Mouse (Mus musculus): ENCODE measurements around the gene Baiap2l2. TPM values are rescaled to one million over a fixed set of nuclear protein-coding genes. Genes with fewer than 3 reads are reported as not detected.
A peak's percentile ranks its signal among the peaks of the same experiment; 100 is the strongest.
"Not testable (repeated sequence)": the region's sequence is repeated elsewhere in the genome, so short reads cannot be mapped to it uniquely, and the experiment has no call there.

Baiap2l2 gene
- polyA plus RNA-seq, 1 experiment from 2014 or later = 3.6 TPM

DNA sequence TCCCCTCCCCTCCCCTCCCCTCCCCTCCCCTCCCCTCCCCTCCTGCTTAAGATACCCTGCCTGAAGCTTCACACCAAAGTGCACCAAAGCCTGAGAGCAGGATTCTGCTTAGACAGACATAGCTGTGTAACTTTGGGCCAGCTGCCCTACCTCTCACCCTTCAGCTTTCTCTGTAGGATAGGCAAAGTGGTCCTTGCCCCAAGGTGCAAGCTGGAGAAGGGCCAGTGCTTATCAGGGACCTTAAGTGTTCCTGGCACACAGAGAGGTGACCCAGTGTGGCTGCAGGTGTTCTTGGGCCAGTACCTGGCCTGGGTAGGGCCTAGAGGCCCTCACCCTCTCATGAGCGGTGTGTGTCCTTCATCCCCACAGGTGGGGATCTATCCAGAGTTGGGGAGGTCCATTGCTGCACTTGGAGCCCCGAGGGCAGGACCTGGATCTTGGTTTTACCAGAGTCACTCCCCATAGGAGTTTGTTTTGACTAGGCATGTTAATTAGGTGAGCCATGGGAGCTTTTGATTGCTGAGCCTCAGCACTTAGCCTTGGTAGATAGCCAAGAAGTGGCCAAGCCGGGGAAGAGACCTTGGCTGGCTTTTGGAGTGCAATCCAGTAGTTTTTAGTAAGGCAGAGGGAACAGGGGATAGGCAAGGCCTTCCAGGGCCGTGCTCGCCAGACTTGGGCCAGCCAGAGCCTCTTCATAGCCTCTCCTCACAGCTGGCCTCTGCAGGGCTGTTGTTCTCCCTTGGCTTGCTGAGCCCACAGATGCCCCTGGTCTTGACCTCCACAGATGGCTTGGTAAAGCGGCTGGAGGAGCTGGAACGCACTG is 41.1 kb downstream of the Baiap2l2 start:
- 72% methylated on average over 7 of the region's 7 CpGs for WGBS
- 0 out of 2 replicates have a peak overlapping the region, but pooled peaks have one; percentile 16 for H3K9ac ChIP-seq (ENCODE audit: low read depth, low read length)
- no peak overlapping the region for H3K4me2 ChIP-seq (ENCODE audit: low read length)
- no peaks in the 10 kb centered on the region for H3K27me3 ChIP-seq (ENCODE audit: control insufficient read depth, insufficient read depth, low read depth, low read length)
- no peaks in the 10 kb centered on the region for H3K9me3 ChIP-seq (replicated peaks; ENCODE audit: control insufficient read depth, low read length, poor library complexity, severe bottlenecking)
- peaks cover 34% of the 10 kb centered on the region for H3K36me3 ChIP-seq (ENCODE audit: control insufficient read depth, insufficient read depth, low read length)
- no peaks in the 10 kb centered on the region for H3K4me1 ChIP-seq (ENCODE audit: control insufficient read depth, insufficient read depth, low read length)
- no peak overlapping the region for H3K27ac ChIP-seq (ENCODE audit: low read length)
- no peak overlapping the region for H3K4me3 ChIP-seq (ENCODE audit: low read depth, low read length)
- ATAC-seq = no peak

DNA sequence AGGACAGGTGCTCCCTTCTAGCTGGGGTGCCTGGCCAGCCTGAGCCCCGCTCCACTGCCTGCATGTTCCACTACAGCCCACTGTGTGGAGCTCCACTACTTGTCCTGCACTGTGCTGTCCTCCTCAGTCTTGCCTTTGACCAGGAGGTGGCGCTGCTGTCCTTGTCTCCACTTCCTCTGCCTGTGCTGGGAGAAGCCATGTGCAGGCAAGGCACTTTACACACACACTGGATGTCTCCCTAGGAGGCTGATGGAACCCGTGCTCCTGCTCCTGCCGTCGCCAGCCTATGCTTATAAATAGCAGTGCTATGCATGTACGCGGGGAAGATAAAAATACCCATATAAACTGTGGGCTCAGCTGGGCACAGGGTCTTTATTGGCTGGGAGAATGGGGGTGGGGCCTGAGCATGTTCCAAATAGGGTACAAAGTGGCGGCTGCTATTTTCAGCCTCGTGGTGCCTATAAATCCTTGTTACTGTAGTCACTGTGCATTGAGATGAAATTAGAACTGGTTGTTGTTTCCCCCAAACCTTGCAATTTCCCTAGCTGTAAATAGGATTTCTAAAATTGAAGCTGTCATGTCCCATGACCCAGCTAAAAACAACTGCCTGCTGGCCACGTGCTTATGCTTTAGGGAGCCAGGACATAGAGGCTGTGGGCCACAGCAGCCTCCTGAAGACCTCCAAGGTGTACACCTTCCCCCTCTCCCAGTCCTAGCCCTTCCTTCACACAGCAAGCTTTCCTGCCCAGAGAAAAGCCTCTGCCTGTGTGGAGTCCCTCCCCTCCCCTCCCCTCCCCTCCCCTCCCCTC is 41.9 kb downstream of the Baiap2l2 start:
- ATAC-seq = peak; percentile 97
- Histone ChIP-seq H3K4me1 (ENCODE audit: control insufficient read depth, insufficient read depth, low read length) (no peaks in the 10 kb centered on the region), H3K27ac (ENCODE audit: low read length) (peak overlapping the region; percentile 57), H3K4me2 (ENCODE audit: low read length) (peak overlapping the region; percentile 26; the same call in 1 of the 2 replicates), H3K27me3 (ENCODE audit: control insufficient read depth, insufficient read depth, low read depth, low read length) (no peaks in the 10 kb centered on the region), H3K4me3 (ENCODE audit: low read depth, low read length) (no peak overlapping the region), H3K36me3 (ENCODE audit: control insufficient read depth, insufficient read depth, low read length) (peaks cover 35% of the 10 kb centered on the region), H3K9ac (ENCODE audit: low read depth, low read length) (0 out of 2 replicates have a peak overlapping the region, but pooled peaks have one; percentile 31), H3K9me3 (replicated peaks; ENCODE audit: control insufficient read depth, low read length, poor library complexity, severe bottlenecking) (no peaks in the 10 kb centered on the region)
- WGBS = 13% methylated on average over 10 of the region's 10 CpGs

DNA sequence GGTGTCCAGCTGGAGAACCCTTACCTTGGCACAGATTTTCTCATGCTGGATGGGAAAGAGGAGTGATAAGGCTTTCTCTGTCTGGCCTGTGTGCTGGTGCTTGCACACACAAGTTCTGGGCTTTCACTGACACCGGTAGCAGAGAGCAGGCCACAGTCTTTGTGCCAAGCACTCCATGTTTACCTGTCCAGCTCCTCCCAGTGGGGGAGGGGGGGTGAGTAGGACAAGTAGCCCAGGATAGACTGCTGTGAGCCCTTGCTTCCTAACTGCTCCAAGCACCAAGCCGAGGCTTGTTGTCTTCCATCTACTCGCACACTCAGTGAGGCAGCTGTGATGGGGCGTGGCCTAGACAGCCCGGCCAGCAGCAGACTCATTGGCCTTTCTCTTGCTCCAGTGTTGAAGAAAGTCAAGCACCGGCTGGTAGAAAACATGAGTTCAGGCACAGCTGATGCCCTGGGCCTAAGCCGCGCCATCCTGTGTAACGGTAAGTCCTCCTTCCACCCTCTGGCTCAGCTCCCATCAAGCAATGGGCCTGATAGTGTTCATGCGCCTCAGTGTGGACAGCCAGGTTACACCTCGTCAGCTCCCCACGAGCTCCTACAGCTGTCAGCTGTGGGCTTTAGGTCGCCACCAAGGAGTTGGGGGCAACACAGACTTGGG is 42.6 kb downstream of the Baiap2l2 start:
- Histone ChIP-seq H3K9ac (ENCODE audit: low read depth, low read length) (no peak overlapping the region), H3K27ac (ENCODE audit: low read length) (peak overlapping the region; percentile 22; the same call in 1 of the 2 replicates), H3K27me3 (ENCODE audit: control insufficient read depth, insufficient read depth, low read depth, low read length) (no peaks in the 10 kb centered on the region), H3K9me3 (replicated peaks; ENCODE audit: control insufficient read depth, low read length, poor library complexity, severe bottlenecking) (no peaks in the 10 kb centered on the region), H3K4me1 (ENCODE audit: control insufficient read depth, insufficient read depth, low read length) (no peaks in the 10 kb centered on the region), H3K4me2 (ENCODE audit: low read length) (no peak overlapping the region), H3K36me3 (ENCODE audit: control insufficient read depth, insufficient read depth, low read length) (peaks cover 42% of the 10 kb centered on the region), H3K4me3 (ENCODE audit: low read depth, low read length) (no peak overlapping the region)
- ATAC-seq = peak; percentile 59
- WGBS = 70% methylated on average over 13 of the region's 13 CpGs

DNA sequence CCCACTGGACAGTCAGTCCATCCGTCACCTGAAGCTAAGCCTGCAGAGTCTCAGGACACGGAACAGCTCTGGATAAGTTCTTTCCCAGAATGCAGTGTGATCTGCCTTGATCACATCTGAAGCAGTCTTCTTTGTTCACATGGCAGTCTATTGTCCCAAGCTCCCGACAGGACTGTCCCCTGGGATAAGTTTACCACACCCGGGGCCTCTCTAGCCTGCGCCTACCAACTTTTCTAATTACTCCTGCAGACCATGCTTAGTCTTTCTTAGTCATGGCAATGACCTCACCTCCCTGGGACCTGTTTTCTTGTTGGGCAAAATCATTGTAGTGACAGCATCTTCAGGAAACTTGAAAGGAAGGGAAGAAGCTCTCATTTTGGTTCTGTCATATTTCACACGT is 47.3 kb downstream of the Baiap2l2 start:
- 74% methylated on average over 6 of the region's 6 CpGs for WGBS
- Histone ChIP-seq H3K9me3 (replicated peaks; ENCODE audit: control insufficient read depth, low read length, poor library complexity, severe bottlenecking) (no peaks in the 10 kb centered on the region), H3K9ac (ENCODE audit: low read depth, low read length) (no peak overlapping the region)

DNA sequence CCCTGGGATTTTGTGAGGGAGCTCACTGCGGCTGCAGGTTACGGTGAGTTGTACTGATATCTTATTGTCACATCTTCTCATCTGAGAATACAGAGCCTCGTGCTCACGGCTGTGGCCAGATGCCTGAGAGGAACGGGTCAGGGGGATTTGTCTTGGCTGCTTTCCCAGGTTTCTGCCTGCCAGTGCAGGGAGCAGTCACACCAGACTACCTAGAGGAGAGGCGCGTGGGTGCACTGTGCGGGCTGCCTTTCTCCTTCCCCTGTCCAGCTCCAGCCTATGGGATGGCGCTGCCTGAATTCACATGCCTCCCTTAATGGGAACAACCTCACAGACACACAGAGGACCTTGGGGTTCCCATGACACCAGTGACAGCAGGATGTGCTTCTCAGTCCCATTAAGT is 50.1 kb downstream of the Baiap2l2 start:
- Histone ChIP-seq H3K36me3 (ENCODE audit: control insufficient read depth, insufficient read depth, low read length) (peaks cover 38% of the 10 kb centered on the region), H3K27ac (ENCODE audit: low read length) (no peak overlapping the region), H3K4me2 (ENCODE audit: low read length) (no peak overlapping the region), H3K4me3 (ENCODE audit: low read depth, low read length) (no peak overlapping the region), H3K9me3 (replicated peaks; ENCODE audit: control insufficient read depth, low read length, poor library complexity, severe bottlenecking) (no peaks in the 10 kb centered on the region), H3K9ac (ENCODE audit: low read depth, low read length) (0 out of 2 replicates have a peak overlapping the region, but pooled peaks have one; percentile 10), H3K27me3 (ENCODE audit: control insufficient read depth, insufficient read depth, low read depth, low read length) (no peaks in the 10 kb centered on the region), H3K4me1 (ENCODE audit: control insufficient read depth, insufficient read depth, low read length) (peaks cover 2% of the 10 kb centered on the region)
- no peak for ATAC-seq
- 79% methylated on average over 9 of the region's 9 CpGs for WGBS

More for the DNA sequence above, 47.3 kb downstream of the Baiap2l2 start:
- H3K27me3 ChIP-seq (ENCODE audit: control insufficient read depth, insufficient read depth, low read depth, low read length) = no peaks in the 10 kb centered on the region
- H3K4me1 ChIP-seq (ENCODE audit: control insufficient read depth, insufficient read depth, low read length) = no peaks in the 10 kb centered on the region
- H3K27ac ChIP-seq (ENCODE audit: low read length) = no peak overlapping the region
- H3K36me3 ChIP-seq (ENCODE audit: control insufficient read depth, insufficient read depth, low read length) = peaks cover 41% of the 10 kb centered on the region
- ATAC-seq = no peak
- no peak overlapping the region for H3K4me2 ChIP-seq (ENCODE audit: low read length)
- H3K4me3 ChIP-seq (ENCODE audit: low read depth, low read length) = no peak overlapping the region

DNA sequence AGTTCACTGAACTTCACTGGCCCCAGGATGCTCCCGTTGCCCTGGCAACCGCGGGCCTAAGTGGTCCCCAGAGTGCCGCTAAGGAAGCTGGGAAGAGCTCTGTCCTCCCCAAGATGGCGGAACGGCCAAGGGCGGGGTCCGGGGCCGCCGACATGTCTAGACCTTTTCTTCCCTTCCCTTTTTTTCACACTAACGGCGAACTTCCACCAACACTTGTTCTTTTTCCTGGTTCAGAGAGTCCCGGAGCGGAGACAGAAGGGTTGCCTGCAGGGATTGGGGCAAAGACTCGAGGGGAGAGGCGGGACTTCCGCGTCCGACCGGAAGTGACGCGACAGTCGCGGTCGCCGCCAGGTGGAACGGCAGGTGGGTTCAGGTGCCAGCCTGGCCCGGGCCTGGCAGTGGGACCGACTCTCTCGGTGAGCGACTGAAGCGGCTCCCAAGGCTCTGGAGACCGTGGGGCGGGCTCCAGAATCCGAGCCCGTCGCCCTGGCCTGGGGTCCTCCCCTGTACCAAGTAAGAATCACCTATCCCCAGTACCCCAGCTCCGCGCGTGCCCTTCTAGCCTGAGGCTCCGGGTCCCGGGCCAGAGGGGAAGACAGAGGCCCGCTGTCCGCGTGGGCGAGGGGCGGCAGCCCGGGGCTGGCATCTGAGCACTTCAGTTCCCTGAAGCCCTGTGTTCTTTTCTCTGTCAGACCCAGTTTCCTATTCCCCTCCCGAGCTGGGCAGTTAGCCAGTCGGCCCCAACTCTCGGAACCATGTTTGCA is 56.1 kb downstream of the Baiap2l2 start, which contains the start of the genes Pick1 and Gm49486:
Gene Pick1, plus strand, starts transcription at position 116 of the 764 bp plus-strand sequence.
Gene Gm49486, plus strand, starts transcription at position 334 of the 764 bp plus-strand sequence.
- H3K4me3 ChIP-seq (ENCODE audit: low read depth, low read length) = peak within 1 kb of the TSS; percentile 64
- H3K27ac ChIP-seq (ENCODE audit: low read length) = peak within 1 kb of the TSS; percentile 97
- no peaks in the 10 kb centered on the region for H3K27me3 ChIP-seq (ENCODE audit: control insufficient read depth, insufficient read depth, low read depth, low read length)
- ATAC-seq = peak; percentile 93
- H3K36me3 ChIP-seq (ENCODE audit: control insufficient read depth, insufficient read depth, low read length) = 0 out of 2 replicates have a peak, but pooled peaks cover 8% of the 10 kb centered on the region
- WGBS = 2% methylated on average over 51 of the region's 51 CpGs
- H3K4me1 ChIP-seq (ENCODE audit: control insufficient read depth, insufficient read depth, low read length) = peaks cover 17% of the 10 kb centered on the region
- peak within 1 kb of the TSS; percentile 91 for H3K9ac ChIP-seq (ENCODE audit: low read depth, low read length)
- peak within 1 kb of the TSS; percentile 86 for H3K4me2 ChIP-seq (ENCODE audit: low read length)
- H3K9me3 ChIP-seq (replicated peaks; ENCODE audit: control insufficient read depth, low read length, poor library complexity, severe bottlenecking) = no peaks in the 10 kb centered on the region

DNA sequence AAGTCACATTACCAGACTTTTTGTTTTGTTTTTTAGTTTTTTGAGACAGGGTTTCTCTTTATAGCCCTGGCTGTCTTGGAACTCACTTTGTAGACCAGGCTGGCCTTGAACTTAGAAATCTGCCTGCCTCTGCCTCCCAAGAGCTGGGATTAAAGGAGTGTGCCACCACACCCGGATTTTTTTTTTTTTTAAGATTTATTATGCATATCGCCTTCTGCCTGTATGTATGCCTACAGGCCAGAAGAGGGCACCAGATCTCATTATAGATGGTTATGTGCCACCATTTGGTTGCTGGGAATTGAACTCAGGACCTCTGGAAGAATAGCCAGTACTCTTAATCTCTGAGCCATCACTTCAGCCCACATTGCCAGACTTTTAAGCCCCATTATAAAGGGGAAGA is 59.6 kb downstream of the Baiap2l2 start:
- not testable (repeated sequence) for ATAC-seq; H3K27me3 ChIP-seq (ENCODE audit: control insufficient read depth, insufficient read depth, low read depth, low read length); H3K9ac ChIP-seq (ENCODE audit: low read depth, low read length)

DNA sequence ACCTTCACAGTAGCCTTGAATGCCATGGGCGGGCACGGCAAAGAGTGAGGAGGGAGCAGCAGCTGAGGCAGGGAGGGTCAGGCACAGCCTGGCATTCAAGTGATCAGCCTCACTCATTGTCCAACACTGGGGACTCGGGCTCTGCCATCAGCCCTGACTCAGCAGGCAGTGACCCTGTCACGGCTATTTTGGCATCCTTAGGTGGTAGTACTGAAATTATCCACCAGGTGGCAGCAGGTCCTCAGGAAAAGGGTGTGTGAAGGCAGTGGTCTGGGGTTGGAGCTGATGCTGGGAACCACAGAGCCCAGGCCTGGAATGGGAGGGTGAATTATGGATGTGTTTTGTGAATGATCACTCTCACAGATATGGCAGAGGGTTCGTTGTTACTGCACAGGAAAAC is 60.7 kb downstream of the Baiap2l2 start:
- Histone ChIP-seq H3K27ac (ENCODE audit: low read length) (no peak overlapping the region), H3K4me1 (ENCODE audit: control insufficient read depth, insufficient read depth, low read length) (peaks cover 9% of the 10 kb centered on the region; the same call in 1 of the 2 replicates), H3K9me3 (replicated peaks; ENCODE audit: control insufficient read depth, low read length, poor library complexity, severe bottlenecking) (no peaks in the 10 kb centered on the region), H3K9ac (ENCODE audit: low read depth, low read length) (no peak overlapping the region), H3K4me3 (ENCODE audit: low read depth, low read length) (no peak overlapping the region), H3K4me2 (ENCODE audit: low read length) (no peak overlapping the region), H3K36me3 (ENCODE audit: control insufficient read depth, insufficient read depth, low read length) (no peaks in the 10 kb centered on the region), H3K27me3 (ENCODE audit: control insufficient read depth, insufficient read depth, low read depth, low read length) (no peaks in the 10 kb centered on the region)
- ATAC-seq = 0 out of 2 replicates have a peak, but pooled peaks have one; percentile 11
- 7% methylated on average over 5 of the region's 5 CpGs for WGBS

More for the DNA sequence above, 59.6 kb downstream of the Baiap2l2 start:
- H3K27ac ChIP-seq (ENCODE audit: low read length); H3K4me3 ChIP-seq (ENCODE audit: low read depth, low read length); H3K4me2 ChIP-seq (ENCODE audit: low read length); H3K9me3 ChIP-seq (replicated peaks; ENCODE audit: control insufficient read depth, low read length, poor library complexity, severe bottlenecking); H3K36me3 ChIP-seq (ENCODE audit: control insufficient read depth, insufficient read depth, low read length): not testable (repeated sequence)
- peaks cover 17% of the 10 kb centered on the region for H3K4me1 ChIP-seq (ENCODE audit: control insufficient read depth, insufficient read depth, low read length)
- WGBS = 69% methylated on average over 2 of the region's 2 CpGs
